Mouse (Mus musculus) cerebellum, postnatal 36 days (tissue): ENCODE data around the gene Zfp53.
"Not testable (repeated sequence)": the region's sequence is repeated elsewhere in the genome, so short reads cannot be mapped to it uniquely, and the experiment has no call there.

Experiments
- DNase-seq, 2 experiments: peaks; one replicate each; pipeline ENCODE4 v3.0.0; 2021 to 2022; ENCODE audit warnings: mixed read lengths in 2 of 2

Zfp53 gene

DNA sequence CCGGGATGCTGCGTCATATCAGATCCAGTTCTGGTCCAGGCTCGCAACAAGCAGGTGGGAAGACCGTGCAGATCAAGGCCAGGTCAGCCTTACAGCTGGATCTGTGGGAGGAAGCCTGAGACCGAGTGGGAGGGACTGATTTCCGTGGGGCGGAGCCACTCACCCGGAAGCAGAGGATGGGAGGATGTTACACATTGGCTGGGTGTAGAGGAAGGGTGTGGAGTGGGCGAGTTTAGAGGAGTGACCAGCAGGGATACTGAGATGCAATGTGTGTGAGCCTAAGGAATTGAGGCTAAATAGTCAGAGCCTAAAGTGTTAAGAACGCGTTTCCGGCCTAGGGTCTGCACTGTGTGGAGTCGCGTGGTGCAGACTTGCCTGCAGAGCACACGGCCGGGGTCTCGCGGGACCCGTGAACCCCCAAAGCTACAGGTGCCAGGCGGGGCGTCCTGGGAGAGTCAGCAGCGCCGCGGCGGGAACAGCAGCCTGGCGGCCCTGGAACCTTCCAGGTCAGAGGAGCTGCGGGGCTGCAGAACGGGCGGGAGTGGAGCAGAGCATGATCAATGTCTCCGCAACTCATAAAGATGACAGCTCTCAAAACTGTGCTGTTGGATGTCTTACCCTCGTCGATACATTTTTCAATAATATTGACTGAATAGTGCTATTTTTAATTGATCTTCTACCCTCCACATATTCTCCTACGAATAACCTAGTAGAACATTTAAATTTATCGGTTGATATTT lies at the start of gene Zfp53:
Zfp53 (plus strand) TSS at position 239 of the 740 bp plus-strand sequence.
- DNase-seq, result peak; percentile 72

DNA sequence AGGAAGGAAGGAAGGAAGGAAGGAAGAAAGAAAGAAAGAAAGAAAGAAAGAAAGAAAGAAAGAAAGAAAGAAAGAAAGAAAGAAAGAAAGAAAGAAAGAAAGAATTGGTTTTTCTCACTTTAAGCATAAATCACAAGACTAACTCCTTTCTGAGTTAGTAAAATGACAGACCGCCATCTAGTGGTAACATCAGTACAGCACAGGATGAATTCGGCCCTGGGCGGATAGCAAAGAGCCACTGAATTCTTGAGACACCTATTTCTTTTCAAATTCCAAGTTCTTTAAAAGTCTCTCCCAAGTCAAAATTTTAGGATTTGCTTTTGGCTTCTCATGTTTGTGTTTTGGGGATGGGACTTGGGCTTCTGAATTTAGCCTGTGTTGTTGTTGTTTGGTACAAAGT lies 39.1 kb upstream of the Zfp53 start:
- peak; percentile 53 to 74 for DNase-seq

DNA sequence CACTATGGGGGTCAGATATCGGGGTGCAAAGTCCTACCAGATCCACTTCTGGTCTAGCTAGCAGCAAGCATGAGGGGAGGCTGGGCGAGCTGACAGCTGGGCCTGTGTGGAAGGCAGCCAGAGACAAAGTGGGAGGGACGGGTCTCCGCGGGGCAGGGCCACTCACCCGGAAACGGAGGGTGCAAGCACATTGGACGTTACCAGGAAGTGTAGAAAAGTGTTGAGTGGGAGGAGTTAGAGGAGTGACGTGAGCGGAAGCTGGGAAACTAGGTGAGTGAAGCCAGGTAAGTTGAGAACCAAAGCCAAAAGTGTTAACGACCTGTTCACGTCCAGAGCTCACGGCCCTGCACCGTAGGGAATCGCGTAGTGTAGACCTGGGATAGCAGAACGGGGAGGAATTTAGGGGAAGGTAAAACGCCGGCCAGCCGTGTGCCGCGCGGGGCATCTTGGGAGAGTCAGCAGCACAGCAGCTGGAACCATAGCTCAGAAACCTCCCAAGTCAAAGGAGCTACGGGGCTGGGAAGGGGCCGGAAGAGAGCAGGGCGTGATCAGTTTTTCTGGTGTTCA lies 38.6 kb upstream of the Zfp53 start, which contains the start of gene Zfp51:
Zfp51 (plus strand) TSS at position 237 of the 567 bp plus-strand sequence.
- DNase-seq, result peak; percentile 75 to 78

GRCm38 (mm10) chr17:21463550-21463949 lies 25.2 kb upstream of the Zfp53 start:
- no peak for DNase-seq

DNA sequence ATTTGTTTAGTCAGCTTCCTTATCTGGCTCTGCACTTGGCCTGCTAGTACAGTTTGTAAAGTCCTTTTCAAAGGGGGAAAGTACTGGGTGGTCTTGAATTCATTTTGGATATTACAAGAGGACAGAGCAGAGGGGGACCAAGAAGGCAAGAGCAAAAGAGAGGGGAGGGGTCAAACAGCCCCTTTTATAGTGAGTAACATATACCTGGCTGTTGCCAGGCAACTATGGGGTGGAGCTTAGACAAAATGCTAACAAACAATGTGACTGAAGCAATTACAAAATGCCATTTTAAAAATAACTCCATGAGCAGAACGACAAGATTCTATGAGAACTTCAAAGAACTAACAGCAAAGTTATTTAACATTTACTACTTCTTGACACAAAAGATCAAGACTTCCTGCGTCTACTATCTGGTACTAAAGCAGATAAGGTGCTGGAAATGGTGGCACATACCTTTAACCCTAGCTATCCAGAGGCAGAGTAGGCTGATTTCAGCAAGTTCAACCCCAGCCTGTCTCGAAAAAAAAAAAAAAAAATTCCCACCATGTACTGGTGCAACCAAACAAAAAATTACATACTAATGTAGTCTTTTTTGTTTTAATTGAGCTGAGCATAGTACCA lies 16.7 kb upstream of the Zfp53 start:
- no peak for DNase-seq

DNA sequence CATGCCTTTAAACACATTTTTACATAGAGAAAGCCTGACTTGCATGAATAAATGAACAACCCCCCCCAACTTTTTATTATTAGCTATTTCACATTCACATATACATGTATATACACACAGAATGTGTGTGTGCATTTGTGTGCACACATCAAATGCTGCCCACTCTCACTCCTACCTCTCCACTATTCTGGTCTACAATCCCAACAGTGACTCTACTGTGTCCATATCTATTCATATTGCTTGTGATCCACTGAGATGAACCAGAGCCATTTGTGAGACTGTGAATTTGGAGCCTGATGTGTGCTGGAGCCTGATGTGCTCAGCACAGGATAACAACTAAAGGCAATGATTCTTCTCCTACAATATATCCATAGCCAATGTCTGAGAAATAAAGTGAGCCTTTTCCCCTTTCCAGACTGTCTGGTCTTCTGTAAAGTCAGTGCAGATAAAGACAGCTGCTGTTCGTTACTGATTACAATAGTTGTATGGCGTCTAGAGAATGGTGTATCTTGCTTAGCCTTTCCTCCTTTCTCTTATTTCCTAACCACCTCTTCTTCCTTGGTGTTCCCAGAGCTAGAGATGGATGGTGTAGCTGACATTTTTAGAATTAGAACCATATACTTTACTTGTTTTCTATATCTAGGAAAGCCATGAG lies 16.0 kb upstream of the Zfp53 start:
- no peak for DNase-seq

DNA sequence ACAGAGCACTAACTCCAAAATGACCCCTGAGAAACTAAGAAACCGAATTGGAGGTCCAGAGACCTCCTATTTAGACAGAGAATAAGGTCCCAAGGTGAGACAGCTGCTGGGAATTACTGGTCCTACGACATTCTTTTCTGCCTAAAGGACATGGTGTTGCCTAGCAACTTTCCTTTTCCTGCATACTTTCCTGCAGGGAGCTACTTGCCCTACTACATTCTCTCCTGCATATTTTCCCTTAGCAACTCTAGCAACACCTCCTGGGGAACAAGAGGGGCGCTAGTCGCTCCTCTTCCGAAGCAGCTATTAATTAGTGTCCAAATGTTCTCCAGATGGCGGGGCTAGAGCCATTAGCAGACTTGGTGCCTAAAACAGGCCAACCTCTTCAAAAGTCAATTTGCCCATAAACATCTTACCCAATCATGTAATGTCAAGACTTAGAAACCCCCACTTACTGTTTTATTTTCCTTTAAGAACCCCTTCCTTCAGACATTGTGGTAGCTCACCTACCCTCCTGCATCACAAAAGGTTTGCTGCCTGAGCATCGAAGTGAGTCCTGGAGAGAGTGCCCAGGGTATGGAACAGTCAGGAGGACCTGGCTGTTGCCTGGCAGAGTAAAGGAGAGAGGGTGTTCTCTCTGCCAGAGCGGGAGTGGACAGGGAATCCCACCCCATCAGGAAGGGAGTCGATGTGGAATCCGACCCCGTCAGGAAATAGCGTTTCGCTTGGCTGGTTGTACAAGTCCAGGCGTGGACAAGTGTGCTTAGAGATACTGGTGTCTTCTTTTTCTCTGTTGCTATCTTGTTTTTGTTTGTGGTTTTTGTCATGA lies 15.2 kb upstream of the Zfp53 start:
- DNase-seq, result no peak

- not testable (repeated sequence) for DNase-seq
Observed at GRCm38 (mm10) chr17:21474729-21475128, 14.1 kb upstream of the Zfp53 start.

- not testable (repeated sequence) for DNase-seq
Observed at GRCm38 (mm10) chr17:21475290-21475689, 13.5 kb upstream of the Zfp53 start.

DNA sequence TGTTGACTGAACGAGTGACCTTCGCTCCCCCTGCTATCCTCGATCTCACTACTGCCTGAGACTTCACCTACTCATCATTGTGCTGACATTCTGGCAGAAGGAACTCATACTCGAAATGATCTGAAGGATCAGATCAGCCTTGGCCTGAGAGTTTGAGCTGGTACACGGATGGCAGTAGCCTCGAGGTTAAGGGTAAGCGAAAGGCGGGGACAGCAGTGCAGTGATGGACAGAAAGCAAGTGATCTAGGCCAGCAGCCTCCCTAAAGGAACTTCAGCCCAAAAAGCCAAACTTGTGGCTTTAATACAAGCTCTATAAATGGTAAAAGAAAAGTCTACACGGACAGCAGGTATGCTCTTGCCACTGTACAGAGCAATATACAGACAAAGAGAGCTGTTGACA lies 12.4 kb upstream of the Zfp53 start:
- DNase-seq, result not testable (repeated sequence)

DNA sequence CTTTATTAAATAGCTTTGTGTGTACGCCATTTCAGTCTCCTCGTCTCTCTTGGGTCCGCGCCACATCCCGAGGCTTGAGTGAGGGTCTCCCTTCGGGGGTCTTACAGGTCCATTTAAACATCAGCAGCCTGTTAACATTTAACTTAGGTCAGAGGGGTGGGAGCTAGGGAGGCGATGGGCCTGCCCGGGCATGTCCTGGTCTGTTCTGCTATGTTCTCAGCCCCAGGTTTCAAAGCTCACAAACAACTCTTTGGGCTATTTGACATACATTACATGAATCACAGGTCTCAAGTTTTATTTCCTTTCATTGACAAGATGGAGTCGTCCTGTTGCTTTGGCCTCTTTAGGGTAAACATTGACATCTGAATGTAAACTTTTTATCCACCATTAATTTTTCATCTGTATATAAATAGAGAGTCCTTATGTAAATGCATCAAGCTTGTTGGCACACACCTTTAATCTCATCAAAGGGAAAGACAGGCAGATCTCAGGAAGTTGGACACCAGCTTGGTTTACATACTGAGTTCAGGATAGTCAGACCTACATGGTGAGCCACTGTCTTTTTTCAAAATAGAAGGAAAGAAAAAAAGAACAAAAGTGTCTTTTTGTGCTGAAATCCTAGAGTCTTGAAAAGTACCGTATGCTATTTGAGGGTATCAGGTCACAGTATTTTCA lies 10.6 kb upstream of the Zfp53 start:
- DNase-seq, result not testable (repeated sequence)

DNA sequence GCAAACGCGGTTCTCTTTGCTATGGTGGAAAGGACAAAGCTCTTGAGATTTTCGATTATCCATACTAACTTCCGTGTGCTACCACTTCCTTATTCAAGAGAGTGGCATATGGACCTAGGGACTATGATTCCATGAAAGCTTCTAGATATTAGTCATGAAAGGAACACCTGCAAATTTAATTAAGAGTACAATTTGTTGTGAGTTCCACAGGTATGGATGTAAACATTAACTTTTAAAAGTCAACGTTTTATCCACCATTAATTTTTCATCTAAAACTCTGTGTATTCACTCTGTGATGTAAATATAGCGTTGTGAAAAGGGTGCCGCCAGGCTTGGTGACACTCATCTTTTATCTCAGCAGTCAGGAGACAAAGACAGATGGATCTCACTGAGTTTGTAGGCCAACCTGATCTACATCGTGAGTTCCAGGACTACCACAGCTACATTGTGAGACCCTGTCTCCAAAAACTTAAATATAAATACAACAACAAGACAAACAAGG lies 753 bp downstream of the Zfp53 start:
- no peak for DNase-seq

DNA sequence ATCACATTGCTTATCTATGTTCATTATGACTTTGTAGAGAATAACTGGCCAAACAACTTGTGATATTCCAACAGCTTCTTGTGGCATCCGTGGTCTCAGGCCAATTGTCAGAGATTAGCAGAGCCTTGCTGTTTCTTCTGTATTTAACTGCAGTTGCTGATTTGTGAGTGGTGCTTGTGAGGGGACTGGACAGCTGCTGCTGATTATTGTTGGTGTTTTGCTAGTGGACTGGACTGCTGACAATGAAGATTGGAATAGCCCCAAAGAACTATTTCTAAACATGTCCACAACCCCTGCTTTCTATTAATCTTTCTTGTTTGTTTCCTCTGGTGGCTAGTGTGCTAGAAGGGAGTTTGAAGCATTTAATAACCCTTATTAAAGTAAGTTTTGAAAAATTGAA lies 12.6 kb downstream of the Zfp53 start:
- DNase-seq, result no peak

DNA sequence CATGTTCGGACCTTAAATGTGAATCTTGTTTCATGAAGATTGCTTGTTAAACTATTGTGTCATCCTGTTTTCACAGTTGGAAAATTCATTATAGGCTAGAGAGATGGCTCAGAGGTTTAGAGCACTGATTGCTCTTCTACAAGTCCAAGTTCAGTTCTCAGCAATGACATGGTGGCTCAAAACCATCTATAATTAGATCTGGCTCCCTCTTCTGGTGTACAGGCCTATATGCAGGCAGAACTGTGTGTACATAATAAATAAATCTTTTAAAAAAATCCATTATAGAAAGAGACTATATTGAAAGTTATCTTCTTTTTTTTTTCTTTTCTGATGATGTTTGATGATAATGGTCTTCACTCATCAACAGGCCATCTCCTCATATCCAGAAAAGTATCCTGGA lies 15.7 kb downstream of the Zfp53 start:
- no peak for DNase-seq

GRCm38 (mm10) chr17:21506258-21506657 lies 17.5 kb downstream of the Zfp53 start:
- no peak for DNase-seq

DNA sequence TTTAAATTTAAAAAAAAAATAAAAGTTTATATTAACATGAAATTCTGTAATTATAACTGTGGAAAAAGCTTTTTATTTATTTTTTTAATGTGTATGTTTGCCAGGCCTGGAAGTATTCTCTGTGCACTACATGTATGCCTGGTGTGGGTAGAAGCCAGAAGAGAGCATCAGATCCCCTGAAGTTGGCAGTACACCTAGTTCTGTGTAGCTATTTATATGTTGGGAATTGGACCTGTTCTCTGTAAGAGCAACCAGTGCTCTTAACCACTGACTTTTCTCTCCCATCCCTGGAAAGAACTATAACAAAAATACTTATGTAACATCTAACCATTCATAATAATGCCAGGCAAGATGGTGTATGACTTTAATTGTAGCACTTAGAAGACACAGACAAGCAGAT lies 21.0 kb downstream of the Zfp53 start:
- DNase-seq, result no peak

- DNase-seq, result peak; percentile 55 to 64
Observed at GRCm38 (mm10) chr17:21515403-21516105, 26.8 kb downstream of the Zfp53 start.

GRCm38 (mm10) chr17:21516201-21517129 lies 27.7 kb downstream of the Zfp53 start:
- DNase-seq, result peak; percentile 41 to 47

- DNase-seq, result no peak
Observed at GRCm38 (mm10) chr17:21517130-21517671, 28.4 kb downstream of the Zfp53 start.

DNA sequence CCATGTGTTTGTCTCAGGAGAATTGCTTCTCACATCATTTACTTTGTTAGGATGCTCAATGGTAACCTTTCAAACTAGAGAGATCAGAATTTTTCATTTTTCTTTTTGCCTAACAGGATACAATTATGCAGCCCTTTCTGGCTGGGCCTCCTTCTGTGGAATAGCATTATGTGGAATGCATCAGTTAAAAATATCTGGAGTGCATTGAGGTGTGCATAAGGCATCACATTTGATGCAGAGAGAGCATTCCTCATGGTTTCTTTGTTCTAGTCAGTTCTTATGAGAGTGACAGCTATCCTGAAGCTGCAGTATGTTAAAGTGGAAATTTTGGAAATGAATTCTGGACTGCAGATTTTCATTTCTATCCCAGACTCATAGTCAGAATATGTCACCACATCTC lies 37.5 kb downstream of the Zfp53 start:
- DNase-seq, result no peak
